Mouse (Mus musculus): ENCODE measurements around the gene Gm13090.

DNA sequence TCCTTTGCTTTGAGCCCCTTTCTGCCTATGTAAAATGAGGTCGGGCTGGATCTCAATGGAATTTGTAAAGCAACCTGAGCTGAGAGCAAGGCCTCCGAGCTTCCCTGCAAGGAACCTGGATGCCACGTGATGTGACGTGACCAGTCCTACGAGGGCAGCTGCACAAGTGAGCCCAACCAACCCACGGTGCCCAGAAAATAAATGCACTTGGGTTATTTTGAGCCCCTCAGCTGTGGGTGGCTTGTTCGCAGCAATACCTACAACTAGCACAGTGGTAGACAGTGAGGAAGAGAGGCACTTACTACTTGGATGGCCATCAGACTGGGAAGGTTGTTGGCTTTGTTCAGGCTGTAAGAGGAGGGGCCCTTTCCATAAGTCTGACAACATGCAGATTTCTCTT lies 25.2 kb downstream of the Gm13090 start:
- TF ChIP-seq CTCF (IDR thresholded peaks at IDR 0.05; ENCODE audit: borderline replicate concordance, insufficient read depth, low read depth, low read length) (no peak), POLR2A (IDR thresholded peaks at IDR 0.05; ENCODE audit: borderline replicate concordance, insufficient read depth, low read length) (no peak)

Measured in cerebellum, adult 2 months (tissue).